Mouse (Mus musculus) bone marrow macrophage, adult 2 months (primary cell): Measurements from ENCODE around the gene Gm21861.
"Not testable (repeated sequence)": the region's sequence is repeated elsewhere in the genome, so short reads cannot be mapped to it uniquely, and the experiment has no call there.

Experiments
- CTCF ChIP-seq: IDR thresholded peaks from 2 replicates; pipeline ENCODE4 v1.5.1; 2012; ENCODE audit warnings: low read depth, mild to moderate bottlenecking, low read length, moderate library complexity
- POLR2A ChIP-seq: IDR thresholded peaks from 2 replicates; pipeline ENCODE4 v1.6.1; 2012; ENCODE audit warnings: mild to moderate bottlenecking, low read depth, low read length, borderline replicate concordance

DNA sequence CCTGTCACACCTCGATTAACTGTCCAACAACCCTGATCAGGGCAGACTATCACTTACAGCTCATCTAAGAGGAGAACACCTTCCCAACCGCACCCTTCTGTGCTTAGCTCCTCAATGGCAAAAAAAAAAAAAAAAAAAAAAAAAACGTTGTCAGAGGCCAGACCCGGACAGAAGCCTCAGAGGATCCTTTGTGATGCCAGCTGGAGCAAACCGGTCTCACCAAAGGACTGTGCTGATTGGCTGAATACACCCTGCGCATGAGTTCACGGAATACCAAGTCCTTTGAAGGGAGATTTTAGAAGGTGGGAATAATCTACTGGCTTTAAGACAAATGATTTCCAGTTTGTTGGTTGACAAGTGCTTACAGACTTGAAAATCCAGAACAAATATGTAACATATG lies at the start of gene Gm21861:
- TF ChIP-seq CTCF, POLR2A: not testable (repeated sequence)
